Mouse (Mus musculus) thymus, adult 2 months (tissue): Measurements from ENCODE around the gene Ankrd12.

Experiments
- CTCF ChIP-seq: fragments of 200-500 bp; IDR thresholded peaks from 2 replicates; pipeline ENCODE4 v1.5.1; 2012; ENCODE audit warnings: mild to moderate bottlenecking, control low read depth, low read length, moderate library complexity, borderline replicate concordance; ENCODE audit not compliant: control insufficient read depth, poor library complexity, insufficient read depth; ENCODE audit errors: extremely low read depth
- POLR2A ChIP-seq: fragments of 200-500 bp; IDR thresholded peaks from 2 replicates; pipeline ENCODE4 v1.6.1; 2012; ENCODE audit warnings: mild to moderate bottlenecking, low read length, control low read depth, moderate library complexity; ENCODE audit not compliant: control insufficient read depth, poor library complexity, insufficient read depth; ENCODE audit errors: extremely low read depth

DNA sequence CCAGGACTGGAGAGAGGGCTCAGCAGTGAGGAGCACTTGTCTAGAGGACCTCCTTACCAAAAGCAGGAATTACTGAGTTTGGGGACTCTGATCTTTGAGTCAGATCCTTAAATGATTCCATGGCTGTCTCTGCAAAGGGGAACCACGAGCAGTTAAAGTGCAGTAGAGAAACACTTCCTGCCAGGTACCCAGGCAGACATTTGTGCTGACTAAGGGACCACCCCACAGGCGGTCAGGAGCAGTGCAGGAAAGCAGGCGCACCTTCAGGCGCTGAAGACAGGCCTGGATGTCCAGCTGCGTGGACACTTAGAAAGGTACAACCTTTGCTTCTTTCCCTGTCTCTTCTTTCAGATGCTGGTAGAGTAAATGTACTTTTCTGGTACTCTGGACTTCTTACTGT lies 28.7 kb downstream of the Ankrd12 start:
- TF ChIP-seq CTCF (no peak), POLR2A (no peak)
